ENCODE assay signal across 8 mouse cellular contexts in genomic region chr2:167313501-167314326, GRCm38 (mm10). TPM values are rescaled to one million over a fixed set of nuclear protein-coding genes. Genes with fewer than 3 reads are reported as not detected.
DNase-seq lines count a peak whose midpoint lies in the region; ATAC-seq and TF ChIP-seq lines count a peak whose summit lies in the region.

No protein-coding gene starts in this region.

- DNase-seq in left cerebral cortex, postnatal 4 days: peak; percentile 87
- no peak for DNase-seq in left cerebral cortex, adult 18-20 months (ENCODE audit: low spot score in 2 of 2)
- DNase-seq in gastrocnemius, postnatal 10 days: peak; percentile 57
- peak; percentile 80 for DNase-seq in induced T-regulatory cell, adult 2 months (ENCODE audit: low read depth)
- peak; percentile 35 for DNase-seq in liver, embryonic 13.5 days
- DNase-seq in naive thymus-derived CD4-positive, alpha-beta T cell, adult 2 months (ENCODE audit: low read depth): peak; percentile 76
- no peak for DNase-seq in frontal cortex, postnatal 14 days (ENCODE audit: low spot score in 2 of 2)

- WGBS in bone marrow, adult 2 months: 45% methylated on average over 13 of the region's 13 CpGs
- 63% methylated on average over 13 of the region's 13 CpGs for WGBS in liver, embryonic 13.5 days (ENCODE audit: insufficient replicate concordance)

- H3K4me1 ChIP-seq in bone marrow, adult 2 months (ENCODE audit: control insufficient read depth, insufficient read depth, low read length): peaks cover 15% of the 10 kb centered on the region
- H3K4me1 ChIP-seq in liver, embryonic 13.5 days (replicated peaks): peaks cover 54% of the 10 kb centered on the region

- intact Hi-C loops in left cerebral cortex, postnatal 4 days (cut with DNase I): no loop called here

- peaks cover 13% of the 10 kb centered on the region for H3K36me3 ChIP-seq in liver, embryonic 13.5 days

- no peaks in the 10 kb centered on the region for H3K9me3 ChIP-seq in liver, embryonic 13.5 days (replicated peaks)

- peak; percentile 67 for ATAC-seq in liver, embryonic 13.5 days (ENCODE audit: low read depth)

- TF ChIP-seq CTCF in bone marrow, adult 2 months (IDR thresholded peaks at IDR 0.05; ENCODE audit: control insufficient read depth, insufficient read depth, low read length): no peak

- H3K27me3 ChIP-seq in liver, embryonic 13.5 days: no peaks in the 10 kb centered on the region

- no peak overlapping the region for H3K9ac ChIP-seq in liver, embryonic 13.5 days

- no peak overlapping the region for H3K4me2 ChIP-seq in liver, embryonic 13.5 days

- H3K27ac ChIP-seq in bone marrow, adult 2 months (ENCODE audit: control insufficient read depth, insufficient read depth, low read depth, low read length, poor library complexity): peak overlapping the region; percentile 62
- no peak overlapping the region for H3K27ac ChIP-seq in liver, embryonic 13.5 days

- H3K4me3 ChIP-seq in bone marrow, adult 2 months (replicated peaks; ENCODE audit: control insufficient read depth, low read depth, low read length): no peak overlapping the region
- H3K4me3 ChIP-seq in liver, embryonic 13.5 days (replicated peaks): no peak overlapping the region

- no peak for TF ChIP-seq POLR2A in bone marrow, adult 2 months (IDR thresholded peaks at IDR 0.05; ENCODE audit: borderline replicate concordance, control insufficient read depth, low read depth, low read length)

RNA-seq across cellular contexts. Expression of gene B4galt5, which starts 35.3 kb away (rescaled TPM):
- total RNA-seq in left cerebral cortex, postnatal 4 days (2021): 10 to 100 TPM; 77.2 to 80.4 TPM
- 10 to 100 TPM; 54.3 to 54.8 TPM for total RNA-seq in left cerebral cortex, adult 18-20 months (2021)
- polyA plus RNA-seq in bone marrow, adult 2 months (2011; ENCODE audit: insufficient read depth, insufficient read length, low replicate concordance, missing spikeins): 3.7 and 5.7 TPM in 2 replicates
- total RNA-seq in gastrocnemius, postnatal 10 days (2021): 10 to 100 TPM; 21.1 to 26.0 TPM
- polyA plus RNA-seq in liver, embryonic 13.5 days (2015; fragmentation: Nextera tagmentation; extraction: Ambion mirVana): 2.9 and 3.2 TPM in 2 replicates

Comparison
In these comparisons a context has a peak if more than half of its experiments do, and no peak if none do; other contexts are left out.
1. DNase-seq: peak in left cerebral cortex, postnatal 4 days (single experiment), gastrocnemius, postnatal 10 days (single experiment), induced T-regulatory cell, adult 2 months (single experiment), liver, embryonic 13.5 days (single experiment) and naive thymus-derived CD4-positive, alpha-beta T cell, adult 2 months (single experiment); none in left cerebral cortex, adult 18-20 months (0 of 2) and frontal cortex, postnatal 14 days (0 of 2).